Mouse (Mus musculus) C2C12 (cell line): Measurements from ENCODE around the gene Gab1. TPM values are rescaled to one million over a fixed set of nuclear protein-coding genes. Genes with fewer than 3 reads are reported as not detected.

ENCODE experiments used
- H3K27me3 ChIP-seq: one replicate; pipeline ENCODE4 v1.6.1; 2011; ENCODE audit not compliant: control insufficient read depth, insufficient read depth, insufficient read length
- H3K36me3 ChIP-seq: one replicate; pipeline ENCODE4 v1.6.1; 2011; ENCODE audit not compliant: control insufficient read depth, insufficient read depth
- H3K4me3 ChIP-seq: one replicate; pipeline ENCODE4 v1.5.1; 2011; ENCODE audit warnings: mild to moderate bottlenecking, control low read depth; ENCODE audit not compliant: poor library complexity, insufficient read depth, severe bottlenecking
- H3K79me2 ChIP-seq: one replicate; pipeline ENCODE4 v1.6.1; 2011; ENCODE audit not compliant: control insufficient read depth, insufficient read depth
- H3K79me3 ChIP-seq: one replicate; pipeline ENCODE4 v1.6.1; 2011; ENCODE audit warnings: low read depth, control low read depth
- H3ac ChIP-seq: one replicate; pipeline ENCODE3; 2011; ENCODE audit warnings: low read depth; ENCODE audit not compliant: control insufficient read depth, insufficient read length
- CEBPB ChIP-seq: IDR thresholded peaks from one replicate; pipeline ENCODE4 v1.6.1; 2011; ENCODE audit warnings: low read depth, mild to moderate bottlenecking, control low read depth, moderate library complexity
- CTCF ChIP-seq: IDR thresholded peaks from one replicate; pipeline ENCODE4 v1.5.1; 2011; ENCODE audit not compliant: control insufficient read depth, insufficient read depth, insufficient read length
- FOSL1 ChIP-seq: IDR thresholded peaks from one replicate; pipeline ENCODE4 v1.8.0; 2011; ENCODE audit warnings: mild to moderate bottlenecking, low read length; ENCODE audit not compliant: poor library complexity, insufficient read depth, severe bottlenecking
- MAX ChIP-seq: IDR thresholded peaks from one replicate; pipeline ENCODE4 v1.6.1; 2011; ENCODE audit warnings: mild to moderate bottlenecking, control low read depth
- MYOD1 ChIP-seq: IDR thresholded peaks from one replicate; pipeline ENCODE4 v1.6.1; 2011; ENCODE audit warnings: low read depth; ENCODE audit not compliant: control insufficient read depth, insufficient read length
- MYOG ChIP-seq: IDR thresholded peaks from one replicate; pipeline ENCODE4 v1.6.1; 2011; ENCODE audit not compliant: control insufficient read depth, insufficient read length; ENCODE audit errors: extremely low read depth
- USF1 ChIP-seq: IDR thresholded peaks from one replicate; pipeline ENCODE4 v1.6.1; 2011; ENCODE audit warnings: low read depth, mild to moderate bottlenecking, control low read depth, moderate library complexity
- polyA plus RNA-seq: library from polyadenylated mRNA; unstranded; fragments of >200 nt; fragmentation: generic; extraction: Trizol; gene quantifications from one replicate; pipeline ENCODE4 v1.2.1, GENCODE M21; 2012; ENCODE audit warnings: missing spikeins

Gab1 gene
- polyA plus RNA-seq, 1 experiment = 2.0 TPM

DNA sequence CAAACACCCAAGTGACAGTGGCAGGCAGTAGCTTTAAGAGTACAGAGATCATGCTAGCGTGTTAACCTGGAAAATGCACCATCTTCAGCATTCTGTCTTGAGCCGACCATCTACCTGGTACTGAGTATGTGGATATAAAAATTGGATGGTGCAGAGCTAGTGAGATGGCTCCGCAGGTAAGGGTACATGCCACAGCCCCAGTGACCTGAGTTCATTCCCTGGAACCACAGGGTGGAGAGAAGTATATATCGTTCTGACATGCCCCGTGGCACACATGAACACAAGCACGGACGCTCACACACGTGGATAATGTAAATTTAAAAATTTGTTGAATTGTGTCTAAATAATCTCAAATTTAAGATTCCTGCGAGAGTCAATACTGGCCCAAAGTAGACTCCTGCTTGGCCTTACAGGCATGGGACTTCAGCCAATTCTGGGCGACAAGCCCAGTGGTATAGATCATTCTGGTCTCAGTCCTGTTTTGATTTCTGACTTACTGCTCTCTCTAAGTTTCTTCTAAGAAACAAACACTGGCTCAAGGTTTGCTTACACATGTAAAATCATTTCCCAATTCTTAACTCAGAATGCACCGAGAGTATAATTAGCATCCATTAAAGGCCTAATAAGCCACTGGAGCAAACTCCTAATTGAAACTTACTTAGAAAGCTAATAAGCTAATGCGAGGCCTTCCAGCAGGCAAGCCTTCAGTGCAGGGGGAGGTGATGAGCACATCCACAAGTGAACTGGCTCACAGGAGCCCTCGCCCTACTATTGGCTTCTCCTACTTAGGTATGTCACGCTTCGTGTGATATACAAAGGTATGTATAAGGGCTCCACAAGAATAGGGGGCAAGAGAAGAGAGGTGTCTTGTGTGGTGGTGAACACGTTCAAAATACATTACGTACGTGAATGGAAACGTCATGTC is 85.5 kb downstream of the Gab1 start:
- Histone ChIP-seq H3K79me2 (no peaks in the 10 kb centered on the region), H3K36me3 (no peaks in the 10 kb centered on the region), H3K4me3 (no peak overlapping the region), H3K27me3 (no peaks in the 10 kb centered on the region), H3ac (no peak overlapping the region), H3K79me3 (no peaks in the 10 kb centered on the region)
- TF ChIP-seq MAX = no peak
- TF ChIP-seq FOSL1 = no peak
- TF ChIP-seq MYOD1 = no peak
- TF ChIP-seq CEBPB = no peak
- TF ChIP-seq MYOG = no peak
- no peak for TF ChIP-seq USF1
- no peak for TF ChIP-seq CTCF

- H3K79me2 ChIP-seq = no peaks in the 10 kb centered on the region
- H3K36me3 ChIP-seq = no peaks in the 10 kb centered on the region
- TF ChIP-seq CTCF (no peak), MYOD1 (no peak), USF1 (no peak), MYOG (no peak), CEBPB (no peak), MAX (no peak), FOSL1 (no peak)
- no peak overlapping the region for H3ac ChIP-seq
- no peaks in the 10 kb centered on the region for H3K79me3 ChIP-seq
- no peaks in the 10 kb centered on the region for H3K27me3 ChIP-seq
- H3K4me3 ChIP-seq = no peak overlapping the region
Measured at GRCm38 (mm10) chr8:80793791-80794515, 86.4 kb downstream of the Gab1 start.

GRCm38 (mm10) chr8:80792214-80792613 is 88.1 kb downstream of the Gab1 start:
- H3K36me3 ChIP-seq = peaks cover 6% of the 10 kb centered on the region
- H3K79me3 ChIP-seq = no peaks in the 10 kb centered on the region
- no peak overlapping the region for H3K4me3 ChIP-seq
- no peak overlapping the region for H3ac ChIP-seq
- no peaks in the 10 kb centered on the region for H3K79me2 ChIP-seq
- no peak for TF ChIP-seq CEBPB
- no peak for TF ChIP-seq CTCF
- TF ChIP-seq USF1 = no peak
- no peak for TF ChIP-seq MYOD1
- TF ChIP-seq FOSL1 = no peak
- no peak for TF ChIP-seq MYOG
- no peak for TF ChIP-seq MAX
- no peaks in the 10 kb centered on the region for H3K27me3 ChIP-seq

GRCm38 (mm10) chr8:80789324-80789723 is 91.0 kb downstream of the Gab1 start:
- no peaks in the 10 kb centered on the region for H3K79me2 ChIP-seq
- TF ChIP-seq MYOG = no peak
- TF ChIP-seq USF1 = no peak
- no peak for TF ChIP-seq CEBPB
- no peak for TF ChIP-seq CTCF
- no peak for TF ChIP-seq MYOD1
- no peak for TF ChIP-seq MAX
- TF ChIP-seq FOSL1 = no peak
- H3K27me3 ChIP-seq = no peaks in the 10 kb centered on the region
- no peak overlapping the region for H3ac ChIP-seq
- H3K4me3 ChIP-seq = no peak overlapping the region
- H3K36me3 ChIP-seq = peaks cover 6% of the 10 kb centered on the region
- H3K79me3 ChIP-seq = no peaks in the 10 kb centered on the region

DNA sequence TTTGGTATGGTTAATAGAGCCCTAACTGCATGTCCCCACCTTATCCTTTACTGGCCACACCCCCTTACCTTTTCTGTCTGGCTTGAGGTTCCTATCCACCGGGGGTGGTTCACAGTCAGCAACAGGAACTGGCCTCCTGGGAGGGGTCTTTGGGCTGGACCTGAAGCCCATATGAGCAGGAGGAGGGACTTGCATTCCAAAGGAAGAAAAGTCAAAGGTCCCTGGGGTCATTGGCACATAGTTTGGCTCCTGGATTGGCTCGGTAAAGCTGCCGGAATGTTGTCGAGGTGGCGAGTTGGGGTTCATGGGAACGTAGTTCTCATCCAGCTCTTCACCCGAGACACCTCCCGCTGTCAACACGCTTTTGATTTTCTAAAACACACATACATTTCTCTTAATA is 95.8 kb downstream of the Gab1 start:
- no peak overlapping the region for H3K4me3 ChIP-seq
- TF ChIP-seq MAX (no peak), USF1 (no peak), CTCF (no peak), CEBPB (no peak), MYOD1 (no peak), FOSL1 (no peak), MYOG (no peak)
- no peaks in the 10 kb centered on the region for H3K79me3 ChIP-seq
- H3K27me3 ChIP-seq = no peaks in the 10 kb centered on the region
- H3K36me3 ChIP-seq = peaks cover 6% of the 10 kb centered on the region
- H3ac ChIP-seq = no peak overlapping the region
- no peaks in the 10 kb centered on the region for H3K79me2 ChIP-seq

GRCm38 (mm10) chr8:80783271-80783670 is 97.0 kb downstream of the Gab1 start:
- Histone ChIP-seq H3K79me3 (no peaks in the 10 kb centered on the region), H3K79me2 (no peaks in the 10 kb centered on the region), H3K27me3 (no peaks in the 10 kb centered on the region), H3K4me3 (no peak overlapping the region), H3K36me3 (peaks cover 2% of the 10 kb centered on the region), H3ac (no peak overlapping the region)
- TF ChIP-seq CTCF (no peak), FOSL1 (no peak), MYOD1 (no peak), CEBPB (no peak), MYOG (no peak), MAX (no peak), USF1 (no peak)
